Mouse (Mus musculus) cortical plate, adult 2 months (tissue): Measurements from ENCODE around the gene Atp10b.

ENCODE experiments used
- CTCF ChIP-seq: fragments of 200-500 bp; IDR thresholded peaks from 2 replicates; pipeline ENCODE4 v1.5.1; 2011; ENCODE audit warnings: mild to moderate bottlenecking, control low read depth, low read length; ENCODE audit not compliant: insufficient read depth; ENCODE audit errors: extremely low read depth
- POLR2A ChIP-seq: fragments of 200-500 bp; IDR thresholded peaks from 2 replicates; pipeline ENCODE4 v1.6.1; 2011; ENCODE audit warnings: mild to moderate bottlenecking, low read length, control low read depth; ENCODE audit not compliant: insufficient read depth; ENCODE audit errors: extremely low read depth

DNA sequence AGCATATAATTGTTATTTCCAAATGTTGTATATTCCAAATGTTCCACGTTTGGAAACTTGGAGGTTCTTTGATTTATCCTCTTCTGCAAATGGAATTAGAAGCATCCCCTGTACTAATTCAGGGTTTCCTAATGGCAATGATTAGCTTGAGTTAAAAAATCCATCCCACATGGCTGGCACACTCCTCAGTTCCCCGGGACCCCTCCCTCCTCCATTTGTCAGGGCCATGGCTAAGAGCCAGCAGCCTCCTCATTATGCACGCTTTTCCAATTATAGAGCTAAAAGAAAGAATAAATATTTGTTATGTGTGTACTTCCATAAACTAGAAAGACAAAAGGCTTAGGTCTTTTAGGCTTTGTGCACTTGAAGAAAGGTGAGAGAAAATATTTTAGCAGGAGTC lies 53.9 kb downstream of the Atp10b start:
- TF ChIP-seq CTCF (no peak), POLR2A (no peak)
